Mouse (Mus musculus): ENCODE measurements around the gene Zbtb9.

- TF ChIP-seq MAFK (IDR thresholded peaks at IDR 0.05; ENCODE audit: insufficient read depth, low read depth, low read length) (no peak), HCFC1 (IDR thresholded peaks at IDR 0.05; ENCODE audit: borderline replicate concordance, insufficient read depth, low read length) (no peak), ZNF384 (IDR thresholded peaks at IDR 0.05; ENCODE audit: low read depth, low read length) (no peak), CHD2 (IDR thresholded peaks at IDR 0.05; ENCODE audit: low read depth, low read length) (no peak), ZC3H11A (IDR thresholded peaks at IDR 0.05; ENCODE audit: borderline replicate concordance, low read depth, low read length) (no peak)
These were observed 28.9 kb downstream of the Zbtb9 start for GRCm38 (mm10) chr17:27001889-27002288.

Measured in ES-E14 (cell line).